Mouse (Mus musculus): Measurements from ENCODE around the gene Slc5a4b. TPM values are rescaled to one million over a fixed set of nuclear protein-coding genes. Genes with fewer than 3 reads are reported as not detected.
A peak's percentile ranks its signal among the peaks of the same experiment; 100 is the strongest.

Gene Slc5a4b
- polyA plus RNA-seq, 1 experiment from 2014 or later: not detected

- no peak overlapping the region for H3K4me2 ChIP-seq (ENCODE audit: low read depth, low read length)
- H3K9ac ChIP-seq (ENCODE audit: low read length): no peak overlapping the region
- H3K4me1 ChIP-seq (ENCODE audit: control insufficient read depth, insufficient read depth, low read length): peaks cover 4% of the 10 kb centered on the region; the same call in 1 of the 2 replicates
- H3K27ac ChIP-seq (ENCODE audit: low read length): no peak overlapping the region
- no peaks in the 10 kb centered on the region for H3K27me3 ChIP-seq (ENCODE audit: control insufficient read depth, insufficient read depth, low read length)
- peaks cover 5% of the 10 kb centered on the region for H3K9me3 ChIP-seq (replicated peaks; ENCODE audit: control insufficient read depth, low read length)
- WGBS: 75% methylated on average over 11 of the region's 11 CpGs
- no peaks in the 10 kb centered on the region for H3K36me3 ChIP-seq (ENCODE audit: control insufficient read depth, insufficient read depth)
- H3K4me3 ChIP-seq (ENCODE audit: low read length): no peak overlapping the region
- no peak for ATAC-seq (replicated peaks; ENCODE audit: extremely low read depth, insufficient read depth, low FRiP score)
Observed at GRCm38 (mm10) chr10:76051860-76052259, 58.9 kb downstream of the Slc5a4b start.

DNA sequence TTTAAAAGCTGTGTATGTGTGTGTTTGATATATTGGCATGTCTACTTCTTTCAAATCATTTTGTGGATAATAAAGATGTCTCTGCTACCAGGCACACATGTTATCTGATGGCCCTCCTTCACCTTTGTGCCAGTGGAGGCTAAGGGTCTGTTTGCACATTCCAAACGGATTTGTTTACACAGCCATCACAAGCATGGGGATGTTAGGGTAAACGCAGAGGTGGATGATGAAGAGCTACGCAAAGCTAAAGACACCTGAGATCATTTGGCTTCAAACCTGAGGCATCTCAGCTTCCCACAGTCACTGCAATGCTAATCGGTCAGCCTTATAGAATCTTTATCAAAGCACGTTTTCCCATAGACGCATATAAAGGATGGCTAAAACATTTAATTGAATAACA, 61.8 kb downstream of the Slc5a4b start:
- Histone ChIP-seq H3K9ac (ENCODE audit: low read length) (no peak overlapping the region), H3K36me3 (ENCODE audit: control insufficient read depth, insufficient read depth) (no peaks in the 10 kb centered on the region)

GRCm38 (mm10) chr10:76047182-76047869, 63.4 kb downstream of the Slc5a4b start:
- H3K4me2 ChIP-seq (ENCODE audit: low read depth, low read length): no peak overlapping the region
- no peak overlapping the region for H3K9ac ChIP-seq (ENCODE audit: low read length)
- H3K9me3 ChIP-seq (replicated peaks; ENCODE audit: control insufficient read depth, low read length): peaks cover under 1% of the 10 kb centered on the region; the same call in 1 of the 2 replicates
- H3K4me3 ChIP-seq (ENCODE audit: low read length): no peak overlapping the region
- peaks cover 6% of the 10 kb centered on the region for H3K36me3 ChIP-seq (ENCODE audit: control insufficient read depth, insufficient read depth)
- no peaks in the 10 kb centered on the region for H3K27me3 ChIP-seq (ENCODE audit: control insufficient read depth, insufficient read depth, low read length)
- WGBS: 28% methylated on average over 5 of the region's 5 CpGs
- ATAC-seq (replicated peaks; ENCODE audit: extremely low read depth, insufficient read depth, low FRiP score): no peak
- H3K4me1 ChIP-seq (ENCODE audit: control insufficient read depth, insufficient read depth, low read length): peaks cover 6% of the 10 kb centered on the region; the same call in 1 of the 2 replicates
- no peak overlapping the region for H3K27ac ChIP-seq (ENCODE audit: low read length)

More for the DNA sequence above, 61.8 kb downstream of the Slc5a4b start:
- WGBS: 45% methylated on average over 6 of the region's 6 CpGs
- H3K9me3 ChIP-seq (replicated peaks; ENCODE audit: control insufficient read depth, low read length): peaks cover 5% of the 10 kb centered on the region
- H3K27me3 ChIP-seq (ENCODE audit: control insufficient read depth, insufficient read depth, low read length): no peaks in the 10 kb centered on the region
- ATAC-seq (replicated peaks; ENCODE audit: extremely low read depth, insufficient read depth, low FRiP score): no peak
- H3K27ac ChIP-seq (ENCODE audit: low read length): no peak overlapping the region
- no peak overlapping the region for H3K4me2 ChIP-seq (ENCODE audit: low read depth, low read length)
- H3K4me1 ChIP-seq (ENCODE audit: control insufficient read depth, insufficient read depth, low read length): peaks cover 6% of the 10 kb centered on the region; the same call in 1 of the 2 replicates
- H3K4me3 ChIP-seq (ENCODE audit: low read length): no peak overlapping the region

- Histone ChIP-seq H3K27me3 (ENCODE audit: control insufficient read depth, insufficient read depth, low read length) (no peaks in the 10 kb centered on the region), H3K4me1 (ENCODE audit: control insufficient read depth, insufficient read depth, low read length) (peaks cover 6% of the 10 kb centered on the region; the same call in 1 of the 2 replicates), H3K27ac (ENCODE audit: low read length) (no peak overlapping the region), H3K9ac (ENCODE audit: low read length) (no peak overlapping the region), H3K9me3 (replicated peaks; ENCODE audit: control insufficient read depth, low read length) (no peaks in the 10 kb centered on the region), H3K36me3 (ENCODE audit: control insufficient read depth, insufficient read depth) (peaks cover 6% of the 10 kb centered on the region), H3K4me2 (ENCODE audit: low read depth, low read length) (no peak overlapping the region), H3K4me3 (ENCODE audit: low read length) (no peak overlapping the region)
- 4% methylated on average over 1 of the region's 1 CpGs for WGBS
- ATAC-seq (replicated peaks; ENCODE audit: extremely low read depth, insufficient read depth, low FRiP score): no peak
Observed at GRCm38 (mm10) chr10:76046754-76047153, 64.0 kb downstream of the Slc5a4b start.

DNA sequence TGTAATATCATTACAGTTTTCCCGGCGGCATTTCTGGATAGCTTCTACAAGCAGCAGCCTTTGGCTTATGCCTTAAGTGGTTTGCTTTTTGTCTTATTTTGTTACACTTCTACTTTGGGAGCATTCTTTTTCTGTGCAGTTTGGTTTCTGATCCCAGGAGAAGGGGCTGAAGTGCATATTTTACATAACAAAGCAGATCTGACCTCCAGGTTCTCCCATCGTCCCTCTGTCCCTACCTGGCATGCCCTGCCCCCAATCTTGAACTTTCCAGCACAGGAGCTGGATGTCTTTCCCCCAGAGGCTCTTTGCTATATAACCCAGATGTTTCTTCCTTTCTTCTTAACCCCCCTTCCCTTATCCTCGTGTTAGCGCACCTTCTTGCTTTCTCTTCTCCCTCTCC, 65.4 kb downstream of the Slc5a4b start:
- whole genome bisulfite sequencing: 53% methylated on average over 5 of the region's 5 CpGs
- ATAC-seq (replicated peaks; ENCODE audit: extremely low read depth, insufficient read depth, low FRiP score): no peak
- no peak overlapping the region for H3K4me3 ChIP-seq (ENCODE audit: low read length)
- no peak overlapping the region for H3K9ac ChIP-seq (ENCODE audit: low read length)
- H3K4me2 ChIP-seq (ENCODE audit: low read depth, low read length): no peak overlapping the region
- no peak overlapping the region for H3K27ac ChIP-seq (ENCODE audit: low read length)
- peaks cover 6% of the 10 kb centered on the region; the same call in 1 of the 2 replicates for H3K4me1 ChIP-seq (ENCODE audit: control insufficient read depth, insufficient read depth, low read length)
- peaks cover 14% of the 10 kb centered on the region for H3K36me3 ChIP-seq (ENCODE audit: control insufficient read depth, insufficient read depth)
- no peaks in the 10 kb centered on the region for H3K27me3 ChIP-seq (ENCODE audit: control insufficient read depth, insufficient read depth, low read length)
- H3K9me3 ChIP-seq (replicated peaks; ENCODE audit: control insufficient read depth, low read length): no peaks in the 10 kb centered on the region

DNA sequence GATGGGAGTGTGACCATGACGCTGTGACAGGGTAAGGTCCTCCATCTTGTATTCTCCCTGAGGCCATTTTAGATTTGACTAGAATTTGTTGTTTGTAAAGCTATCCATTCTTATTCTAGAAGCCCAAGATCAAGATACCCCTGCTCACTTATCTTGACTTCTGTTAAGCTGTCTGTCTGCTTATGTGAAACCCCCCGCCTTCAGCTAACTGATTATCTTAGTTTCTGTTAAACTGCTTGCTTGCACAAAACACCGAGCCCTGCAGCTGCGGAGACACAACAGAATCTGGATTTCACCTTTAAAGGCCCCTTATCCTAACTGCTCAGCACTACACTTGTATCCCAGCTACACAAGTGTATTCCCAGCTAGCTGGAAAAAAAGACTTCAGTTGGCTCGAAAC, 73.8 kb downstream of the Slc5a4b start:
- Histone ChIP-seq H3K27ac (ENCODE audit: low read length) (no peak overlapping the region), H3K4me1 (ENCODE audit: control insufficient read depth, insufficient read depth, low read length) (peaks cover 5% of the 10 kb centered on the region; the same call in 1 of the 2 replicates), H3K4me3 (ENCODE audit: low read length) (no peak overlapping the region), H3K9me3 (replicated peaks; ENCODE audit: control insufficient read depth, low read length) (no peaks in the 10 kb centered on the region), H3K36me3 (ENCODE audit: control insufficient read depth, insufficient read depth) (peaks cover 35% of the 10 kb centered on the region), H3K4me2 (ENCODE audit: low read depth, low read length) (no peak overlapping the region), H3K27me3 (ENCODE audit: control insufficient read depth, insufficient read depth, low read length) (no peaks in the 10 kb centered on the region), H3K9ac (ENCODE audit: low read length) (no peak overlapping the region)
- no peak for ATAC-seq (replicated peaks; ENCODE audit: extremely low read depth, insufficient read depth, low FRiP score)
- 94% methylated on average over 5 of the region's 5 CpGs for WGBS

- H3K27me3 ChIP-seq (ENCODE audit: control insufficient read depth, insufficient read depth, low read length): no peaks in the 10 kb centered on the region
- no peak overlapping the region for H3K4me3 ChIP-seq (ENCODE audit: low read length)
- H3K9me3 ChIP-seq (replicated peaks; ENCODE audit: control insufficient read depth, low read length): no peaks in the 10 kb centered on the region
- peaks cover 26% of the 10 kb centered on the region for H3K36me3 ChIP-seq (ENCODE audit: control insufficient read depth, insufficient read depth)
- no peak overlapping the region for H3K4me2 ChIP-seq (ENCODE audit: low read depth, low read length)
- H3K4me1 ChIP-seq (ENCODE audit: control insufficient read depth, insufficient read depth, low read length): peaks cover 7% of the 10 kb centered on the region; the same call in 1 of the 2 replicates
- no peak overlapping the region for H3K27ac ChIP-seq (ENCODE audit: low read length)
- no peak for ATAC-seq (replicated peaks; ENCODE audit: extremely low read depth, insufficient read depth, low FRiP score)
- H3K9ac ChIP-seq (ENCODE audit: low read length): no peak overlapping the region
Observed at GRCm38 (mm10) chr10:76035277-76035676, 75.5 kb downstream of the Slc5a4b start.

GRCm38 (mm10) chr10:76034001-76034600, 76.7 kb downstream of the Slc5a4b start:
- Histone ChIP-seq H3K9me3 (replicated peaks; ENCODE audit: control insufficient read depth, low read length) (no peaks in the 10 kb centered on the region), H3K4me3 (ENCODE audit: low read length) (no peak overlapping the region), H3K4me1 (ENCODE audit: control insufficient read depth, insufficient read depth, low read length) (peaks cover 7% of the 10 kb centered on the region; the same call in 1 of the 2 replicates), H3K36me3 (ENCODE audit: control insufficient read depth, insufficient read depth) (peaks cover 15% of the 10 kb centered on the region), H3K27me3 (ENCODE audit: control insufficient read depth, insufficient read depth, low read length) (no peaks in the 10 kb centered on the region), H3K9ac (ENCODE audit: low read length) (no peak overlapping the region), H3K27ac (ENCODE audit: low read length) (no peak overlapping the region), H3K4me2 (ENCODE audit: low read depth, low read length) (no peak overlapping the region)
- no peak for ATAC-seq (replicated peaks; ENCODE audit: extremely low read depth, insufficient read depth, low FRiP score)
- 89% methylated on average over 8 of the region's 8 CpGs for WGBS

- ATAC-seq (replicated peaks; ENCODE audit: extremely low read depth, insufficient read depth, low FRiP score): no peak
- H3K27me3 ChIP-seq (ENCODE audit: control insufficient read depth, insufficient read depth, low read length): no peaks in the 10 kb centered on the region
- peaks cover 7% of the 10 kb centered on the region; the same call in 1 of the 2 replicates for H3K4me1 ChIP-seq (ENCODE audit: control insufficient read depth, insufficient read depth, low read length)
- peak overlapping the region; percentile 74 for H3K27ac ChIP-seq (ENCODE audit: low read length)
- peaks cover 4% of the 10 kb centered on the region for H3K36me3 ChIP-seq (ENCODE audit: control insufficient read depth, insufficient read depth)
- 13% methylated on average over 7 of the region's 7 CpGs for WGBS
- peak overlapping the region; percentile 89 for H3K4me3 ChIP-seq (ENCODE audit: low read length)
- no peaks in the 10 kb centered on the region for H3K9me3 ChIP-seq (replicated peaks; ENCODE audit: control insufficient read depth, low read length)
- peak overlapping the region; percentile 94 for H3K9ac ChIP-seq (ENCODE audit: low read length)
- H3K4me2 ChIP-seq (ENCODE audit: low read depth, low read length): peak overlapping the region; percentile 90
Observed at GRCm38 (mm10) chr10:76033119-76033455, 77.7 kb downstream of the Slc5a4b start.

Measured in heart, embryonic 16.5 days (tissue).